Mouse (Mus musculus) myocyte (in vitro differentiated cells): ENCODE data around the gene Pnliprp1. TPM values are rescaled to one million over a fixed set of nuclear protein-coding genes. Genes with fewer than 3 reads are reported as not detected.

Source experiments
- H3K27me3 ChIP-seq: one replicate; pipeline ENCODE4 v1.6.1; 2011; ENCODE audit not compliant: control insufficient read depth, insufficient read depth, insufficient read length
- H3K36me3 ChIP-seq: one replicate; pipeline ENCODE4 v1.6.1; 2011; ENCODE audit not compliant: control insufficient read depth, insufficient read depth
- H3K4me2 ChIP-seq: one replicate; pipeline ENCODE4 v1.6.1; 2011; ENCODE audit warnings: low read depth, control low read depth
- H3K4me3 ChIP-seq: one replicate; pipeline ENCODE4 v1.5.1; 2011; ENCODE audit warnings: mild to moderate bottlenecking, control low read depth, moderate library complexity
- H3K79me2 ChIP-seq: one replicate; pipeline ENCODE4 v1.6.1; 2011; ENCODE audit not compliant: control insufficient read depth, insufficient read depth
- H3ac ChIP-seq: one replicate; pipeline ENCODE4 v1.6.1; 2011; ENCODE audit not compliant: control insufficient read depth, insufficient read length
- CEBPB ChIP-seq: IDR thresholded peaks from 2 replicates; pipeline ENCODE4 v1.6.1; 2011; ENCODE audit warnings: mild to moderate bottlenecking, moderate library complexity; ENCODE audit not compliant: poor library complexity, insufficient read depth, severe bottlenecking
- E2F4 ChIP-seq: IDR thresholded peaks from one replicate; pipeline ENCODE4 v1.6.1; 2011; ENCODE audit warnings: mild to moderate bottlenecking, control low read depth, moderate library complexity; ENCODE audit not compliant: insufficient read depth
- MAX ChIP-seq: IDR thresholded peaks from one replicate; pipeline ENCODE4 v1.6.1; 2011; ENCODE audit warnings: low read depth, mild to moderate bottlenecking, control low read depth
- MYOD1 ChIP-seq, 3 experiments: IDR thresholded peaks; one replicate each; pipeline ENCODE4 v1.6.1; 2011; ENCODE audit warnings: control low read depth in 2 of 3, low read depth in 2 of 3, mild to moderate bottlenecking in 2 of 3, moderate library complexity in 1 of 3; ENCODE audit not compliant: insufficient read length in 2 of 3, control insufficient read depth in 1 of 3
- MYOG ChIP-seq, 3 experiments: IDR thresholded peaks; one replicate each; pipeline ENCODE4 v1.6.1; 2011; ENCODE audit warnings: control low read depth in 2 of 3, low read depth in 2 of 3, mild to moderate bottlenecking in 2 of 3; ENCODE audit not compliant: insufficient read length in 2 of 3, control insufficient read depth in 1 of 3, insufficient read depth in 1 of 3
- POLR2A ChIP-seq: IDR thresholded peaks from one replicate; pipeline ENCODE4 v1.6.1; 2011; ENCODE audit warnings: low read depth, mild to moderate bottlenecking, control low read depth, moderate library complexity; ENCODE audit not compliant: insufficient read length
- POLR2AphosphoS2 ChIP-seq: IDR thresholded peaks from one replicate; pipeline ENCODE4 v1.6.1; 2011; ENCODE audit warnings: low read depth, control low read depth; ENCODE audit not compliant: insufficient read length
- REST ChIP-seq: IDR thresholded peaks from one replicate; pipeline ENCODE4 v1.6.1; 2011; ENCODE audit warnings: mild to moderate bottlenecking, control low read depth, moderate library complexity; ENCODE audit not compliant: insufficient read depth, insufficient read length
- SRF ChIP-seq: IDR thresholded peaks from one replicate; pipeline ENCODE4 v1.6.1; 2011; ENCODE audit warnings: low read depth; ENCODE audit not compliant: control insufficient read depth, insufficient read length
- TCF12 ChIP-seq: IDR thresholded peaks from one replicate; pipeline ENCODE4 v1.6.1; 2011; ENCODE audit warnings: mild to moderate bottlenecking, control low read depth; ENCODE audit not compliant: poor library complexity, insufficient read depth, severe bottlenecking
- TCF3 ChIP-seq: IDR thresholded peaks from one replicate; pipeline ENCODE4 v1.6.1; 2011; ENCODE audit warnings: low read depth, control low read depth; ENCODE audit not compliant: insufficient read length
- USF1 ChIP-seq: IDR thresholded peaks from one replicate; pipeline ENCODE4 v1.6.1; 2011; ENCODE audit warnings: low read depth, mild to moderate bottlenecking, control low read depth, moderate library complexity
- polyA plus RNA-seq: library from polyadenylated mRNA; unstranded; fragments of >200 nt; fragmentation: generic; extraction: Trizol; gene quantifications from one replicate; pipeline ENCODE4 v1.2.1, GENCODE M21; 2012; ENCODE audit warnings: missing spikeins

Pnliprp1 gene
- polyA plus RNA-seq, 1 experiment: not detected

GRCm38 (mm10) chr19:58727756-58728155 lies 931 bp upstream of the Pnliprp1 start:
- Histone ChIP-seq H3K36me3 (no peaks in the 10 kb centered on the region), H3K4me2 (no peak overlapping the region), H3K4me3 (no peak overlapping the region), H3K27me3 (no peaks in the 10 kb centered on the region), H3ac (no peak overlapping the region), H3K79me2 (no peaks in the 10 kb centered on the region)
- TF ChIP-seq TCF3: no peak
- no peak for TF ChIP-seq USF1
- no peak for TF ChIP-seq POLR2AphosphoS2
- TF ChIP-seq SRF: no peak
- TF ChIP-seq CEBPB: no peak
- no peak for TF ChIP-seq MYOG (IDR thresholded peaks at IDR 0.05; ENCODE audit: control insufficient read depth in 1 of 3, insufficient read depth in 1 of 3, insufficient read length in 2 of 3, low read depth in 2 of 3)
- TF ChIP-seq MYOD1 (IDR thresholded peaks at IDR 0.05; ENCODE audit: control insufficient read depth in 1 of 3, insufficient read length in 2 of 3, low read depth in 2 of 3): no peak
- no peak for TF ChIP-seq POLR2A
- no peak for TF ChIP-seq MAX
- no peak for TF ChIP-seq REST
- TF ChIP-seq E2F4: no peak
- no peak for TF ChIP-seq TCF12

- no peak for TF ChIP-seq REST
- TF ChIP-seq POLR2AphosphoS2: no peak
- no peak for TF ChIP-seq USF1
- no peak for TF ChIP-seq POLR2A
- no peak for TF ChIP-seq E2F4
- TF ChIP-seq MYOG (IDR thresholded peaks at IDR 0.05; ENCODE audit: control insufficient read depth in 1 of 3, insufficient read depth in 1 of 3, insufficient read length in 2 of 3, low read depth in 2 of 3): no peak
- no peak for TF ChIP-seq CEBPB
- TF ChIP-seq MYOD1 (IDR thresholded peaks at IDR 0.05; ENCODE audit: control insufficient read depth in 1 of 3, insufficient read length in 2 of 3, low read depth in 2 of 3): no peak
- no peak for TF ChIP-seq TCF12
- TF ChIP-seq TCF3: no peak
- TF ChIP-seq SRF: no peak
- Histone ChIP-seq H3K79me2 (no peaks in the 10 kb centered on the region), H3K36me3 (no peaks in the 10 kb centered on the region), H3K4me3 (no peak overlapping the region), H3K4me2 (no peak overlapping the region), H3K27me3 (peaks cover 20% of the 10 kb centered on the region), H3ac (no peak overlapping the region)
Measured at GRCm38 (mm10) chr19:58733216-58733615, 4.5 kb downstream of the Pnliprp1 start.

GRCm38 (mm10) chr19:58738111-58738510 lies 9.4 kb downstream of the Pnliprp1 start:
- no peak overlapping the region for H3K4me2 ChIP-seq
- TF ChIP-seq E2F4 (no peak), TCF12 (no peak), USF1 (no peak), TCF3 (no peak), MYOD1 (IDR thresholded peaks at IDR 0.05; ENCODE audit: control insufficient read depth in 1 of 3, insufficient read length in 2 of 3, low read depth in 2 of 3) (no peak), POLR2AphosphoS2 (no peak), MYOG (IDR thresholded peaks at IDR 0.05; ENCODE audit: control insufficient read depth in 1 of 3, insufficient read depth in 1 of 3, insufficient read length in 2 of 3, low read depth in 2 of 3) (no peak)
- no peak overlapping the region for H3ac ChIP-seq
- H3K27me3 ChIP-seq: peaks cover 26% of the 10 kb centered on the region
- no peak overlapping the region for H3K4me3 ChIP-seq
- no peaks in the 10 kb centered on the region for H3K79me2 ChIP-seq
- no peaks in the 10 kb centered on the region for H3K36me3 ChIP-seq

GRCm38 (mm10) chr19:58741036-58741435 lies 12.3 kb downstream of the Pnliprp1 start:
- Histone ChIP-seq H3K4me2 (no peak overlapping the region), H3K27me3 (peaks cover 25% of the 10 kb centered on the region), H3K4me3 (no peak overlapping the region), H3ac (no peak overlapping the region), H3K36me3 (no peaks in the 10 kb centered on the region), H3K79me2 (no peaks in the 10 kb centered on the region)
- TF ChIP-seq MYOD1 (IDR thresholded peaks at IDR 0.05; ENCODE audit: control insufficient read depth in 1 of 3, insufficient read length in 2 of 3, low read depth in 2 of 3): no peak

- H3K36me3 ChIP-seq: no peaks in the 10 kb centered on the region
Measured at GRCm38 (mm10) chr19:58742711-58743110, 14.0 kb downstream of the Pnliprp1 start.

More at GRCm38 (mm10) chr19:58742711-58743110, 14.0 kb downstream of the Pnliprp1 start:
- Histone ChIP-seq H3K27me3 (peaks cover 19% of the 10 kb centered on the region), H3ac (no peak overlapping the region), H3K79me2 (no peaks in the 10 kb centered on the region), H3K4me2 (no peak overlapping the region), H3K4me3 (no peak overlapping the region)
- no peak for TF ChIP-seq SRF
- no peak for TF ChIP-seq POLR2A
- no peak for TF ChIP-seq CEBPB
- TF ChIP-seq TCF12: no peak
- TF ChIP-seq MYOG (IDR thresholded peaks at IDR 0.05; ENCODE audit: control insufficient read depth in 1 of 3, insufficient read depth in 1 of 3, insufficient read length in 2 of 3, low read depth in 2 of 3): no peak
- no peak for TF ChIP-seq MYOD1 (IDR thresholded peaks at IDR 0.05; ENCODE audit: control insufficient read depth in 1 of 3, insufficient read length in 2 of 3, low read depth in 2 of 3)
- no peak for TF ChIP-seq POLR2AphosphoS2
- no peak for TF ChIP-seq REST
- no peak for TF ChIP-seq USF1
